ENCODE assay signal across 21 mouse cellular contexts in genomic region chr5:57870727-57871126, GRCm38 (mm10).
DNase-seq lines count a peak whose midpoint lies in the region; ATAC-seq and TF ChIP-seq lines count a peak whose summit lies in the region.
"Had no signal": no experiment of that assay in that cellular context is flagged by ENCODE, and none has a peak within 500 bp of the region (broad histone marks: within the 10 kb centered on the region; RNA-seq: fewer than 3 reads in every experiment).

No protein-coding gene starts in this region.

- H3K36me3 ChIP-seq in embryonic facial prominence, embryonic 14.5 days (ENCODE audit: control insufficient read depth, insufficient read depth, low read length): no peaks in the 10 kb centered on the region
- no peaks in the 10 kb centered on the region for H3K36me3 ChIP-seq in embryonic facial prominence, embryonic 10.5 days (replicated peaks)
- no peaks in the 10 kb centered on the region for H3K36me3 ChIP-seq in lung, embryonic 14.5 days (ENCODE audit: insufficient read depth)
- no peaks in the 10 kb centered on the region for H3K36me3 ChIP-seq in lung, embryonic 16.5 days (ENCODE audit: control insufficient read depth, insufficient read depth, low read length)
- no peaks in the 10 kb centered on the region for H3K36me3 ChIP-seq in lung, postnatal 0 days (ENCODE audit: insufficient read depth, low read length)
- H3K36me3 ChIP-seq: G1E had no signal

- H3K9me3 ChIP-seq in embryonic facial prominence, embryonic 14.5 days (ENCODE audit: control insufficient read depth, low read length): no peaks in the 10 kb centered on the region
- H3K9me3 ChIP-seq in embryonic facial prominence, embryonic 10.5 days: no peaks in the 10 kb centered on the region
- no peaks in the 10 kb centered on the region for H3K9me3 ChIP-seq in lung, embryonic 14.5 days (ENCODE audit: low read depth, low read length)
- no peaks in the 10 kb centered on the region for H3K9me3 ChIP-seq in lung, embryonic 16.5 days (ENCODE audit: control insufficient read depth, low read length)
- no peaks in the 10 kb centered on the region for H3K9me3 ChIP-seq in lung, postnatal 0 days (ENCODE audit: low read length)
- H3K9me3 ChIP-seq: G1E had no signal

- peaks cover 23% of the 10 kb centered on the region for H3K4me1 ChIP-seq in embryonic facial prominence, embryonic 14.5 days (ENCODE audit: control insufficient read depth, insufficient read depth, low read length)
- peaks cover 9% of the 10 kb centered on the region for H3K4me1 ChIP-seq in embryonic facial prominence, embryonic 10.5 days
- no peaks in the 10 kb centered on the region for H3K4me1 ChIP-seq in lung, embryonic 14.5 days (ENCODE audit: insufficient read depth)
- peaks cover 3% of the 10 kb centered on the region for H3K4me1 ChIP-seq in lung, embryonic 16.5 days (replicated peaks; ENCODE audit: control insufficient read depth, insufficient read depth, low read length)
- peaks cover 3% of the 10 kb centered on the region; the same call in 1 of the 2 replicates for H3K4me1 ChIP-seq in lung, postnatal 0 days (ENCODE audit: insufficient read depth, low read depth, low read length)

- ATAC-seq in embryonic facial prominence, embryonic 14.5 days (ENCODE audit: low read depth): no peak
- ATAC-seq in lung, embryonic 14.5 days (ENCODE audit: insufficient read depth): peak; percentile 58; the same call in 1 of the 2 replicates
- peak; percentile 70 for ATAC-seq in lung, embryonic 16.5 days (ENCODE audit: low read depth)
- no peak for ATAC-seq in lung, postnatal 0 days
- ATAC-seq: activated CD4-positive, CD25-positive, alpha-beta regulatory T cell, adult 4 months; CD4-positive, CD25-positive, alpha-beta regulatory T cell, adult 4 months; Patski had no signal

- 53% methylated on average over 1 of the region's 1 CpGs for WGBS in embryonic facial prominence, embryonic 14.5 days
- 72% methylated on average over 1 of the region's 1 CpGs for WGBS in embryonic facial prominence, embryonic 10.5 days
- WGBS in lung, embryonic 14.5 days: 40% methylated on average over 1 of the region's 1 CpGs
- WGBS in lung, embryonic 16.5 days: 39% methylated on average over 1 of the region's 1 CpGs
- 46% methylated on average over 1 of the region's 1 CpGs for WGBS in lung, postnatal 0 days

- no peak overlapping the region for H3K27ac ChIP-seq in embryonic facial prominence, embryonic 14.5 days (replicated peaks; ENCODE audit: low read depth, low read length)
- H3K27ac ChIP-seq in embryonic facial prominence, embryonic 10.5 days (replicated peaks): no peak overlapping the region
- H3K27ac ChIP-seq in lung, embryonic 14.5 days (ENCODE audit: low read depth): no peak overlapping the region
- H3K27ac ChIP-seq in lung, embryonic 16.5 days (ENCODE audit: low read length): no peak overlapping the region
- H3K27ac ChIP-seq in lung, postnatal 0 days (ENCODE audit: low read length): no peak overlapping the region

- no peak for TF ChIP-seq CTCF in lung, embryonic 14.5 days (IDR thresholded peaks at IDR 0.05; ENCODE audit: low read depth)
- TF ChIP-seq CTCF in lung, postnatal 0 days (IDR thresholded peaks at IDR 0.05): no peak

- no peak overlapping the region for H3K9ac ChIP-seq in embryonic facial prominence, embryonic 14.5 days (ENCODE audit: low read depth, low read length)
- no peak overlapping the region for H3K9ac ChIP-seq in lung, embryonic 14.5 days
- H3K9ac ChIP-seq in lung, embryonic 16.5 days (ENCODE audit: low read length): no peak overlapping the region
- no peak overlapping the region for H3K9ac ChIP-seq in lung, postnatal 0 days (replicated peaks; ENCODE audit: low read depth)

- no peak overlapping the region for H3K4me3 ChIP-seq in embryonic facial prominence, embryonic 14.5 days (ENCODE audit: low read depth, low read length)
- no peak overlapping the region for H3K4me3 ChIP-seq in embryonic facial prominence, embryonic 10.5 days
- no peak overlapping the region for H3K4me3 ChIP-seq in lung, embryonic 14.5 days (ENCODE audit: low read depth, low read length)
- no peak overlapping the region for H3K4me3 ChIP-seq in lung, embryonic 16.5 days (ENCODE audit: low read length)
- no peak overlapping the region for H3K4me3 ChIP-seq in lung, postnatal 0 days (ENCODE audit: low read depth, low read length)

- H3K4me2 ChIP-seq in embryonic facial prominence, embryonic 14.5 days (ENCODE audit: low read depth, low read length): no peak overlapping the region
- H3K4me2 ChIP-seq in lung, embryonic 14.5 days: no peak overlapping the region
- no peak overlapping the region for H3K4me2 ChIP-seq in lung, embryonic 16.5 days (ENCODE audit: low read depth, low read length)
- H3K4me2 ChIP-seq in lung, postnatal 0 days (replicated peaks; ENCODE audit: low read depth, low read length): no peak overlapping the region

- TF ChIP-seq EP300 in lung, postnatal 0 days (IDR thresholded peaks at IDR 0.05): no peak

- DNase-seq in embryonic facial prominence, embryonic 14.5 days (ENCODE audit: low spot score): peak; percentile 27
- DNase-seq in embryonic facial prominence, embryonic 10.5 days (ENCODE audit: low spot score): no peak
- peak; percentile 39 for DNase-seq in lung, embryonic 14.5 days
- DNase-seq in lung, postnatal 36 days: no peak
- DNase-seq in lung, postnatal 0 days (ENCODE audit: low spot score): no peak
- DNase-seq: adrenal gland, adult 2 months; adrenal gland, adult 8-10 months; adrenal gland, postnatal 10 days; adrenal gland, postnatal 14 days; adrenal gland, postnatal 25 days; adrenal gland, postnatal 36 days; B cell, adult 2 months; cerebellum, adult 11 months; cerebellum, adult 11-12 months; cerebellum, adult 18-20 months had no signal

- H3K27me3 ChIP-seq in embryonic facial prominence, embryonic 14.5 days (replicated peaks; ENCODE audit: control insufficient read depth, insufficient read depth, low read length): no peaks in the 10 kb centered on the region
- H3K27me3 ChIP-seq in embryonic facial prominence, embryonic 10.5 days (replicated peaks; ENCODE audit: low read depth, poor library complexity, severe bottlenecking): no peaks in the 10 kb centered on the region
- H3K27me3 ChIP-seq in lung, embryonic 14.5 days (ENCODE audit: insufficient read depth, low read length): no peaks in the 10 kb centered on the region
- no peaks in the 10 kb centered on the region for H3K27me3 ChIP-seq in lung, embryonic 16.5 days (ENCODE audit: control insufficient read depth, insufficient read depth, low read depth, low read length)
- no peaks in the 10 kb centered on the region for H3K27me3 ChIP-seq in lung, postnatal 0 days (replicated peaks; ENCODE audit: insufficient read depth, low read length)
- H3K27me3 ChIP-seq: CH12.LX, Patski had no signal

Comparison
In these comparisons a context has a peak if more than half of its experiments do, and no peak if none do; other contexts are left out.
1. ATAC-seq: peak in lung, embryonic 14.5 days (single experiment) and lung, embryonic 16.5 days (single experiment); none in embryonic facial prominence, embryonic 14.5 days (single experiment) and lung, postnatal 0 days (single experiment).
2. DNase-seq: peak in embryonic facial prominence, embryonic 14.5 days (single experiment) and lung, embryonic 14.5 days (single experiment); none in embryonic facial prominence, embryonic 10.5 days (single experiment), lung, postnatal 36 days (single experiment) and lung, postnatal 0 days (single experiment).